Mouse (Mus musculus): ENCODE measurements around the gene Stard3nl. TPM values are rescaled to one million over a fixed set of nuclear protein-coding genes. Genes with fewer than 3 reads are reported as not detected.

Gene Stard3nl
- 10 to 100 TPM; 59.1 to 59.2 TPM for total RNA-seq (2021)
- long read RNA-seq, transcript Stard3nl-201 (9 exons, 1,327 nt), result major isoform, 39 of 59 reads
- long read RNA-seq, transcript Stard3nl-206 (8 exons, 1,074 nt), result minor isoform, 5 of 59 reads
- long read RNA-seq, partial matches to known transcripts, result 0 of 59 reads
- long read RNA-seq, other reads (novel, unspliced or antisense), result 14 of 59 reads

- DNase-seq (ENCODE audit: low spot score in 2 of 2), result peak; percentile 98 to 100
These were observed at the start of gene Stard3nl for GRCm38 (mm10) chr13:19395688-19396354. TSS of gene Stard3nl (minus strand) at chr13:19395795.

- peak in 1 of 2 experiments; percentile 14 for DNase-seq (ENCODE audit: low spot score in 2 of 2)
These were observed 42.4 kb upstream of the Stard3nl start for GRCm38 (mm10) chr13:19438040-19438439.

- DNase-seq (ENCODE audit: low spot score in 2 of 2), result no peak
These were observed 34.3 kb upstream of the Stard3nl start for GRCm38 (mm10) chr13:19429812-19430370.

GRCm38 (mm10) chr13:19428076-19428475 is 32.5 kb upstream of the Stard3nl start:
- no peak for DNase-seq (ENCODE audit: low spot score in 2 of 2)

GRCm38 (mm10) chr13:19424563-19424962 is 29.0 kb upstream of the Stard3nl start:
- no peak for DNase-seq (ENCODE audit: low spot score in 2 of 2)

GRCm38 (mm10) chr13:19422521-19422920 is 26.9 kb upstream of the Stard3nl start:
- DNase-seq (ENCODE audit: low spot score in 2 of 2), result peak in 1 of 2 experiments; percentile 13

- no peak for DNase-seq (ENCODE audit: low spot score in 2 of 2)
These were observed 22.4 kb upstream of the Stard3nl start for GRCm38 (mm10) chr13:19417885-19418521.

- no peak for DNase-seq (ENCODE audit: low spot score in 2 of 2)
These were observed 20.4 kb upstream of the Stard3nl start for GRCm38 (mm10) chr13:19415894-19416531.

- DNase-seq (ENCODE audit: low spot score in 2 of 2), result no peak
These were observed 19.7 kb upstream of the Stard3nl start for GRCm38 (mm10) chr13:19415337-19415736.

GRCm38 (mm10) chr13:19412334-19412939 is 16.8 kb upstream of the Stard3nl start:
- no peak for DNase-seq (ENCODE audit: low spot score in 2 of 2)

- no peak for DNase-seq (ENCODE audit: low spot score in 2 of 2)
These were observed 16.3 kb upstream of the Stard3nl start for GRCm38 (mm10) chr13:19411886-19412285.

GRCm38 (mm10) chr13:19410694-19411093 is 15.1 kb upstream of the Stard3nl start:
- DNase-seq (ENCODE audit: low spot score in 2 of 2), result no peak

GRCm38 (mm10) chr13:19407953-19408352 is 12.4 kb upstream of the Stard3nl start:
- DNase-seq (ENCODE audit: low spot score in 2 of 2), result no peak

- DNase-seq (ENCODE audit: low spot score in 2 of 2), result no peak
These were observed 9.0 kb upstream of the Stard3nl start for GRCm38 (mm10) chr13:19404623-19405022.

- no peak for DNase-seq (ENCODE audit: low spot score in 2 of 2)
These were observed 552 bp downstream of the Stard3nl start for GRCm38 (mm10) chr13:19394798-19395687.

- DNase-seq (ENCODE audit: low spot score in 2 of 2), result no peak
These were observed 1.4 kb downstream of the Stard3nl start for GRCm38 (mm10) chr13:19394171-19394570.

GRCm38 (mm10) chr13:19393731-19394130 is 1.9 kb downstream of the Stard3nl start:
- DNase-seq (ENCODE audit: low spot score in 2 of 2), result no peak

- no peak for DNase-seq (ENCODE audit: low spot score in 2 of 2)
These were observed 4.0 kb downstream of the Stard3nl start for GRCm38 (mm10) chr13:19391608-19392007.

- no peak for DNase-seq (ENCODE audit: low spot score in 2 of 2)
These were observed 5.3 kb downstream of the Stard3nl start for GRCm38 (mm10) chr13:19390296-19390695.

GRCm38 (mm10) chr13:19389896-19390295 is 5.7 kb downstream of the Stard3nl start:
- DNase-seq (ENCODE audit: low spot score in 2 of 2), result no peak
